Mouse (Mus musculus): ENCODE results near the gene 1110051M20Rik. TPM values are rescaled to one million over a fixed set of nuclear protein-coding genes. Genes with fewer than 3 reads are reported as not detected.
A peak's percentile ranks its signal among the peaks of the same experiment; 100 is the strongest.

The 1110051M20Rik gene
- polyA plus RNA-seq, 1 experiment, result 10.3 TPM

DNA sequence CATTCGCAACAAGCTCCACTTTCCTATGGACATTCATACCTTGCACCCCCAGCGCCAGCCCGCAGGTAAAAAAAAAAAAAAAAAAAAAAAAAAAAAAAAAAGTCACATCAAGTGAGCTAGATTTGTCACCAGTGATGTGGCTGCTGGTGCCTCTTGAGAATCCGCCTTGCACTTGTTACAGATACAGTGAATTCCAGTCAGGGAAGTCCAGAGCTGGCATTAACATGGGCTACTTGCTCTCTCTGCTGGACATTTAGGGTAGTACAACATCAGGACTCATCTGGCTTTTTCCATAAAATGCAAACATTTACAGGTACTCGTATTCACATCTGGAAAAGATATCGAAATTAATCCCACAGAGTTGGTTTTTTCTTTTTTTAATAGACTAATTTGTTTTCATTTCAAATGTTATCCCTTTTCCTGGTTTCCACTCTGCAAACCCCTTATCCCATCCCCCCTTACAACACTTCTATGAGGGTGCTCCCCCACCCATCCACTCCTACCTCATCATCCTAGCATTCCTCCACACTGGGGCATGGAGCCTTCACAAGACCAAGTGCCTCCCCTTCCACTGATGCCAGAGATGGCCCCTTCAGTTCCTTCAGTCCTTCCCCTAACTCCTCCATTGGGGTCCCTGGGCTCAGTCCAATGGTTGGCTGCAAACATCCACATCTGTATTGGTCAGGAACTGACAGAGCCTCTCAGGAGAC is 36.5 kb upstream of the 1110051M20Rik start:
- peak; percentile 35 for DNase-seq
- Histone ChIP-seq H3K27ac (ENCODE audit: control insufficient read depth, insufficient read depth, low read length) (no peak overlapping the region), H3K4me3 (ENCODE audit: control insufficient read depth, insufficient read depth, low read length) (no peak overlapping the region), H3K4me1 (replicated peaks; ENCODE audit: control insufficient read depth, insufficient read depth, low read length) (no peaks in the 10 kb centered on the region), H3K27me3 (ENCODE audit: control insufficient read depth, insufficient read depth, low read length) (no peaks in the 10 kb centered on the region), H3K36me3 (ENCODE audit: control insufficient read depth, insufficient read depth, low read length) (no peaks in the 10 kb centered on the region)
- 59% methylated on average over 6 of the region's 6 CpGs for WGBS
- no peak for TF ChIP-seq CTCF (IDR thresholded peaks at IDR 0.05; ENCODE audit: borderline replicate concordance, control insufficient read depth, extremely low read depth, insufficient read depth, low read length, poor library complexity)
- TF ChIP-seq POLR2A (IDR thresholded peaks at IDR 0.05; ENCODE audit: control insufficient read depth, extremely low read depth, insufficient read depth, low read length, poor library complexity), result no peak

- Histone ChIP-seq H3K36me3 (ENCODE audit: control insufficient read depth, insufficient read depth, low read length) (no peaks in the 10 kb centered on the region), H3K4me3 (ENCODE audit: control insufficient read depth, insufficient read depth, low read length) (no peak overlapping the region), H3K4me1 (replicated peaks; ENCODE audit: control insufficient read depth, insufficient read depth, low read length) (no peaks in the 10 kb centered on the region), H3K27me3 (ENCODE audit: control insufficient read depth, insufficient read depth, low read length) (no peaks in the 10 kb centered on the region), H3K27ac (ENCODE audit: control insufficient read depth, insufficient read depth, low read length) (no peak overlapping the region)
- 98% methylated on average over 9 of the region's 9 CpGs for WGBS
- no peak for DNase-seq
- no peak for TF ChIP-seq CTCF (IDR thresholded peaks at IDR 0.05; ENCODE audit: borderline replicate concordance, control insufficient read depth, extremely low read depth, insufficient read depth, low read length, poor library complexity)
- no peak for TF ChIP-seq POLR2A (IDR thresholded peaks at IDR 0.05; ENCODE audit: control insufficient read depth, extremely low read depth, insufficient read depth, low read length, poor library complexity)
Observed at GRCm38 (mm10) chr2:91480399-91480801, 35.9 kb upstream of the 1110051M20Rik start.

DNA sequence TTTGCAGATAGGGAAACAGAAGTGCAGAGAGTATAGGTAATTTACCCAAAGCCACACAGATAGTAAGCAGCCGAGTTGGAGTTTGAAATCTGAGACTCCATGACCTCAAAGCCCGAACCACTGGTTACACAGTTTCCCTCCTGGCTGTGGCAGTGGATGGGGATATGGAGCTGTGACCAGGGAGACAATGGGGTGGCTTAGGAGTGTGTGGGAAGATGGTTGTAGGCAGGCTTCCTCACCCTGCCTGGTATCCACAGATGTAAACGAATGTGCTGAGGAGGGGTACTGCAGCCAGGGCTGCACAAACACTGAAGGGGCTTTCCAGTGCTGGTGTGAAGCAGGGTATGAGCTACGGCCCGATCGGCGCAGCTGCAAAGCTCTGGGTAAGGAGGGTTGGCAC is 32.3 kb upstream of the 1110051M20Rik start:
- Histone ChIP-seq H3K36me3 (ENCODE audit: control insufficient read depth, insufficient read depth, low read length) (no peaks in the 10 kb centered on the region), H3K27me3 (ENCODE audit: control insufficient read depth, insufficient read depth, low read length) (no peaks in the 10 kb centered on the region), H3K4me1 (replicated peaks; ENCODE audit: control insufficient read depth, insufficient read depth, low read length) (no peaks in the 10 kb centered on the region), H3K4me3 (ENCODE audit: control insufficient read depth, insufficient read depth, low read length) (no peak overlapping the region), H3K27ac (ENCODE audit: control insufficient read depth, insufficient read depth, low read length) (no peak overlapping the region)
- 75% methylated on average over 7 of the region's 7 CpGs for WGBS
- TF ChIP-seq CTCF (IDR thresholded peaks at IDR 0.05; ENCODE audit: borderline replicate concordance, control insufficient read depth, extremely low read depth, insufficient read depth, low read length, poor library complexity) (no peak), POLR2A (IDR thresholded peaks at IDR 0.05; ENCODE audit: control insufficient read depth, extremely low read depth, insufficient read depth, low read length, poor library complexity) (no peak)
- DNase-seq, result no peak

DNA sequence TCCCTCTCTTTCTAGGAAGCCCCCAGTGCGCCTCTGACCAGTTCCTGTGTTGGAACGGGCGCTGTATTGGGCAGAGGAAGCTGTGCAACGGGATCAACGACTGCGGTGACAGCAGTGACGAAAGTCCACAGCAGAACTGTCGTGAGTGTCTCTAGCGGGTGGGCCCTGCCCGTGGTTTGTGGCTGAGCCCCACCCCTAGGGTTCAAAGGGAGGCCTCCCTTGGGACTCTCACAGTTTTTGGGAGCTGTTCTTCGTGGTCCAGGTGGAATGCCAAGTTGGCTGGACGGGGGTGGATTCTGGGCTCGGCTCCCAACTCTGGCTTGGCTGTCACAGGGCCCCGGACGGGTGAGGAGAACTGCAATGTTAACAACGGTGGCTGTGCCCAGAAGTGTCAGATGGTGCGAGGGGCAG is 31.8 kb upstream of the 1110051M20Rik start:
- 19% methylated on average over 17 of the region's 17 CpGs for WGBS
- Histone ChIP-seq H3K27ac (ENCODE audit: control insufficient read depth, insufficient read depth, low read length) (no peak overlapping the region), H3K4me3 (ENCODE audit: control insufficient read depth, insufficient read depth, low read length) (no peak overlapping the region), H3K4me1 (replicated peaks; ENCODE audit: control insufficient read depth, insufficient read depth, low read length) (no peaks in the 10 kb centered on the region), H3K36me3 (ENCODE audit: control insufficient read depth, insufficient read depth, low read length) (no peaks in the 10 kb centered on the region), H3K27me3 (ENCODE audit: control insufficient read depth, insufficient read depth, low read length) (no peaks in the 10 kb centered on the region)
- DNase-seq, result no peak
- no peak for TF ChIP-seq CTCF (IDR thresholded peaks at IDR 0.05; ENCODE audit: borderline replicate concordance, control insufficient read depth, extremely low read depth, insufficient read depth, low read length, poor library complexity)
- no peak for TF ChIP-seq POLR2A (IDR thresholded peaks at IDR 0.05; ENCODE audit: control insufficient read depth, extremely low read depth, insufficient read depth, low read length, poor library complexity)

GRCm38 (mm10) chr2:91475791-91476190 is 31.3 kb upstream of the 1110051M20Rik start:
- WGBS, result 64% methylated on average over 7 of the region's 7 CpGs
- Histone ChIP-seq H3K4me3 (ENCODE audit: control insufficient read depth, insufficient read depth, low read length) (no peak overlapping the region), H3K4me1 (replicated peaks; ENCODE audit: control insufficient read depth, insufficient read depth, low read length) (no peaks in the 10 kb centered on the region), H3K27ac (ENCODE audit: control insufficient read depth, insufficient read depth, low read length) (no peak overlapping the region), H3K27me3 (ENCODE audit: control insufficient read depth, insufficient read depth, low read length) (no peaks in the 10 kb centered on the region), H3K36me3 (ENCODE audit: control insufficient read depth, insufficient read depth, low read length) (no peaks in the 10 kb centered on the region)
- no peak for DNase-seq
- TF ChIP-seq CTCF (IDR thresholded peaks at IDR 0.05; ENCODE audit: borderline replicate concordance, control insufficient read depth, extremely low read depth, insufficient read depth, low read length, poor library complexity), result no peak
- TF ChIP-seq POLR2A (IDR thresholded peaks at IDR 0.05; ENCODE audit: control insufficient read depth, extremely low read depth, insufficient read depth, low read length, poor library complexity), result no peak

GRCm38 (mm10) chr2:91474358-91474757 is 29.9 kb upstream of the 1110051M20Rik start:
- Histone ChIP-seq H3K4me1 (replicated peaks; ENCODE audit: control insufficient read depth, insufficient read depth, low read length) (no peaks in the 10 kb centered on the region; the same call in 1 of the 2 replicates), H3K4me3 (ENCODE audit: control insufficient read depth, insufficient read depth, low read length) (no peak overlapping the region), H3K27ac (ENCODE audit: control insufficient read depth, insufficient read depth, low read length) (no peak overlapping the region), H3K27me3 (ENCODE audit: control insufficient read depth, insufficient read depth, low read length) (no peaks in the 10 kb centered on the region), H3K36me3 (ENCODE audit: control insufficient read depth, insufficient read depth, low read length) (no peaks in the 10 kb centered on the region)
- TF ChIP-seq POLR2A (IDR thresholded peaks at IDR 0.05; ENCODE audit: control insufficient read depth, extremely low read depth, insufficient read depth, low read length, poor library complexity) (no peak), CTCF (IDR thresholded peaks at IDR 0.05; ENCODE audit: borderline replicate concordance, control insufficient read depth, extremely low read depth, insufficient read depth, low read length, poor library complexity) (no peak)
- DNase-seq, result no peak
- 65% methylated on average over 12 of the region's 12 CpGs for WGBS
